17 mouse cellular contexts compared by ENCODE assay signal in the genomic region with DNA sequence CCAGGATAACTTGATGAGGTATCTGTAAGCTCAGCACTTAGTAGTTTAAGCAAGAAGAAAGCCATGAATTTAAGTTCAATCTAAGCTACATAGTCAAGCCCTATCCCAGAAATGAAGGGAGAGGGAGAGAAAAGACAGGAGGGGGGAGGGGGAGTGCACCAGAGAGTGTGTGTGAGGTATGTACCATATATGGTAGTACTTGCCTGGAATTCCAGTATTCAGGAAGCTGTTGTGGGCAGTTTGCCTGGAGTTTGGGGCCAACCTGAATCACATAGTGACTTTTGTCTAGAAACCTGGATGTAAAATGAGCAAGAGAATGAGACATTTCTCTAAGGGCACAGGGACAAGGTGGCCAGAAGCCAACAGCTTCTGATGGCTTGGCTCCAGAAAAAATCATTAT. TPM values are rescaled to one million over a fixed set of nuclear protein-coding genes. Genes with fewer than 3 reads are reported as not detected.
DNase-seq lines count a peak whose midpoint lies in the region; ATAC-seq and TF ChIP-seq lines count a peak whose summit lies in the region.
"Had no signal": no experiment of that assay in that cellular context is flagged by ENCODE, and none has a peak within 500 bp of the region (broad histone marks: within the 10 kb centered on the region; RNA-seq: fewer than 3 reads in every experiment).

No protein-coding gene starts in this region.

- H3K36me3 ChIP-seq in kidney, postnatal 0 days (ENCODE audit: insufficient read depth, low read length): no peaks in the 10 kb centered on the region
- no peaks in the 10 kb centered on the region for H3K36me3 ChIP-seq in midbrain, embryonic 11.5 days (ENCODE audit: control insufficient read depth, insufficient read depth, low read length)
- H3K36me3 ChIP-seq in midbrain, embryonic 13.5 days: no peaks in the 10 kb centered on the region
- no peaks in the 10 kb centered on the region for H3K36me3 ChIP-seq in embryonic facial prominence, embryonic 14.5 days (ENCODE audit: control insufficient read depth, insufficient read depth, low read length)
- H3K36me3 ChIP-seq: forebrain, embryonic 15.5 days; hindbrain, embryonic 12.5 days had no signal

- no peaks in the 10 kb centered on the region for H3K9me3 ChIP-seq in kidney, postnatal 0 days (replicated peaks; ENCODE audit: low read length)
- H3K9me3 ChIP-seq in midbrain, embryonic 11.5 days (ENCODE audit: control insufficient read depth, low read length): no peaks in the 10 kb centered on the region
- no peaks in the 10 kb centered on the region for H3K9me3 ChIP-seq in midbrain, embryonic 13.5 days
- no peaks in the 10 kb centered on the region for H3K9me3 ChIP-seq in embryonic facial prominence, embryonic 14.5 days (ENCODE audit: control insufficient read depth, low read length)
- H3K9me3 ChIP-seq: forebrain, embryonic 15.5 days; hindbrain, embryonic 12.5 days had no signal

- no peaks in the 10 kb centered on the region for H3K27me3 ChIP-seq in kidney, postnatal 0 days (ENCODE audit: insufficient read depth, low read length)
- no peaks in the 10 kb centered on the region for H3K27me3 ChIP-seq in midbrain, embryonic 11.5 days (ENCODE audit: control insufficient read depth, insufficient read depth, low read length)
- no peaks in the 10 kb centered on the region for H3K27me3 ChIP-seq in midbrain, embryonic 13.5 days
- no peaks in the 10 kb centered on the region for H3K27me3 ChIP-seq in embryonic facial prominence, embryonic 14.5 days (replicated peaks; ENCODE audit: control insufficient read depth, insufficient read depth, low read length)
- H3K27me3 ChIP-seq: forebrain, embryonic 15.5 days; hindbrain, embryonic 12.5 days had no signal

- no peaks in the 10 kb centered on the region for H3K4me1 ChIP-seq in kidney, postnatal 0 days (replicated peaks; ENCODE audit: insufficient read depth, low read length)
- H3K4me1 ChIP-seq in midbrain, embryonic 11.5 days (ENCODE audit: control insufficient read depth, insufficient read depth, low read length): no peaks in the 10 kb centered on the region
- H3K4me1 ChIP-seq in midbrain, embryonic 13.5 days (replicated peaks): no peaks in the 10 kb centered on the region
- H3K4me1 ChIP-seq in embryonic facial prominence, embryonic 14.5 days (ENCODE audit: control insufficient read depth, insufficient read depth, low read length): peaks cover 4% of the 10 kb centered on the region; the same call in 1 of the 2 replicates
- H3K4me1 ChIP-seq: forebrain, embryonic 15.5 days; hindbrain, embryonic 12.5 days had no signal

- H3K9ac ChIP-seq in kidney, postnatal 0 days (ENCODE audit: low read depth, low read length): no peak overlapping the region
- H3K9ac ChIP-seq in midbrain, embryonic 11.5 days (ENCODE audit: low read length): no peak overlapping the region
- H3K9ac ChIP-seq in midbrain, embryonic 13.5 days (replicated peaks): no peak overlapping the region
- no peak overlapping the region for H3K9ac ChIP-seq in embryonic facial prominence, embryonic 14.5 days (ENCODE audit: low read depth, low read length)
- H3K9ac ChIP-seq: forebrain, embryonic 15.5 days; hindbrain, embryonic 12.5 days had no signal

- no peak overlapping the region for H3K27ac ChIP-seq in kidney, postnatal 0 days
- no peak overlapping the region for H3K27ac ChIP-seq in midbrain, embryonic 11.5 days (ENCODE audit: low read depth, low read length)
- H3K27ac ChIP-seq in midbrain, embryonic 13.5 days: no peak overlapping the region
- no peak overlapping the region for H3K27ac ChIP-seq in embryonic facial prominence, embryonic 14.5 days (replicated peaks; ENCODE audit: low read depth, low read length)
- H3K27ac ChIP-seq in layer of hippocampus, adult 2 months: no peak overlapping the region
- H3K27ac ChIP-seq: forebrain, embryonic 15.5 days; hindbrain, embryonic 12.5 days had no signal

- H3K4me2 ChIP-seq in kidney, postnatal 0 days (ENCODE audit: low read length): no peak overlapping the region
- no peak overlapping the region for H3K4me2 ChIP-seq in midbrain, embryonic 11.5 days
- H3K4me2 ChIP-seq in midbrain, embryonic 13.5 days (replicated peaks): no peak overlapping the region
- H3K4me2 ChIP-seq in embryonic facial prominence, embryonic 14.5 days (ENCODE audit: low read depth, low read length): no peak overlapping the region
- H3K4me2 ChIP-seq: forebrain, embryonic 15.5 days; hindbrain, embryonic 12.5 days had no signal

- no peak for TF ChIP-seq CTCF in kidney, postnatal 0 days (IDR thresholded peaks at IDR 0.05; ENCODE audit: low read depth)
- no peak for TF ChIP-seq CTCF in layer of hippocampus, adult 2 months (conservative IDR thresholded peaks at IDR 0.05)

- ATAC-seq in kidney, postnatal 0 days (replicated peaks; ENCODE audit: low FRiP score, low read depth): no peak
- no peak for ATAC-seq in midbrain, embryonic 11.5 days (ENCODE audit: low FRiP score)
- no peak for ATAC-seq in midbrain, embryonic 13.5 days
- no peak for ATAC-seq in embryonic facial prominence, embryonic 14.5 days (ENCODE audit: low read depth)
- ATAC-seq: forebrain, embryonic 15.5 days; hindbrain, embryonic 16.5 days had no signal

- no peak overlapping the region for H3K4me3 ChIP-seq in kidney, postnatal 0 days (replicated peaks; ENCODE audit: low read depth, low read length)
- H3K4me3 ChIP-seq in midbrain, embryonic 11.5 days (ENCODE audit: low read depth, low read length): no peak overlapping the region
- no peak overlapping the region for H3K4me3 ChIP-seq in midbrain, embryonic 13.5 days (replicated peaks)
- H3K4me3 ChIP-seq in embryonic facial prominence, embryonic 14.5 days (ENCODE audit: low read depth, low read length): no peak overlapping the region
- H3K4me3 ChIP-seq in layer of hippocampus, adult 2 months: no peak overlapping the region
- H3K4me3 ChIP-seq: forebrain, embryonic 15.5 days; hindbrain, embryonic 12.5 days had no signal

- DNase-seq in kidney, postnatal 0 days (ENCODE audit: low spot score): peak; percentile 12
- no peak for DNase-seq in kidney, postnatal 36 days
- peak; percentile 62 for DNase-seq in midbrain, embryonic 11.5 days (ENCODE audit: low spot score, missing footprints)
- peak; percentile 69 for DNase-seq in embryonic facial prominence, embryonic 14.5 days (ENCODE audit: low spot score)
- DNase-seq in layer of hippocampus, adult 2 months (ENCODE audit: low spot score in 2 of 2): no peak
- DNase-seq in thymus, postnatal 4 days: no peak
- DNase-seq: adrenal gland, postnatal 10 days; cerebellum, adult 11 months; cerebellum, adult 8-10 months; gastrocnemius, postnatal 36 days; heart, adult 11 months; heart, postnatal 10 days; heart, postnatal 4 days had no signal

RNA-seq across cellular contexts. Expression of gene Jmy, which starts 17.6 kb away (rescaled TPM):
- 6.2 and 7.6 TPM in 2 replicates for polyA plus RNA-seq in kidney, postnatal 0 days (2015; fragmentation: Nextera tagmentation; extraction: Ambion mirVana)
- polyA plus RNA-seq in midbrain, embryonic 11.5 days (2014; fragmentation: Nextera tagmentation; extraction: Ambion mirVana): 3.4 and 3.5 TPM in 2 replicates
- 4.3 and 7.6 TPM in 2 replicates for polyA plus RNA-seq in midbrain, embryonic 13.5 days (2015; fragmentation: Nextera tagmentation; extraction: Ambion mirVana)
- 6.2 and 6.8 TPM in 2 replicates for polyA plus RNA-seq in embryonic facial prominence, embryonic 14.5 days (2014; fragmentation: Nextera tagmentation; extraction: Ambion mirVana)
- total RNA-seq in layer of hippocampus, adult 2 months (2021): 10 to 100 TPM; 38.6 TPM

Comparison
In these comparisons a context has a peak if more than half of its experiments do, and no peak if none do; other contexts are left out.
1. DNase-seq: peak in kidney, postnatal 0 days (single experiment), midbrain, embryonic 11.5 days (single experiment) and embryonic facial prominence, embryonic 14.5 days (single experiment); none in kidney, postnatal 36 days (0 of 2), layer of hippocampus, adult 2 months (0 of 2) and thymus, postnatal 4 days (single experiment).